Mouse (Mus musculus): ENCODE measurements around the gene Usp50. TPM values are rescaled to one million over a fixed set of nuclear protein-coding genes. Genes with fewer than 3 reads are reported as not detected.

Usp50 gene
- polyA plus RNA-seq, 1 experiment from 2014 or later = 3.3 TPM

DNA sequence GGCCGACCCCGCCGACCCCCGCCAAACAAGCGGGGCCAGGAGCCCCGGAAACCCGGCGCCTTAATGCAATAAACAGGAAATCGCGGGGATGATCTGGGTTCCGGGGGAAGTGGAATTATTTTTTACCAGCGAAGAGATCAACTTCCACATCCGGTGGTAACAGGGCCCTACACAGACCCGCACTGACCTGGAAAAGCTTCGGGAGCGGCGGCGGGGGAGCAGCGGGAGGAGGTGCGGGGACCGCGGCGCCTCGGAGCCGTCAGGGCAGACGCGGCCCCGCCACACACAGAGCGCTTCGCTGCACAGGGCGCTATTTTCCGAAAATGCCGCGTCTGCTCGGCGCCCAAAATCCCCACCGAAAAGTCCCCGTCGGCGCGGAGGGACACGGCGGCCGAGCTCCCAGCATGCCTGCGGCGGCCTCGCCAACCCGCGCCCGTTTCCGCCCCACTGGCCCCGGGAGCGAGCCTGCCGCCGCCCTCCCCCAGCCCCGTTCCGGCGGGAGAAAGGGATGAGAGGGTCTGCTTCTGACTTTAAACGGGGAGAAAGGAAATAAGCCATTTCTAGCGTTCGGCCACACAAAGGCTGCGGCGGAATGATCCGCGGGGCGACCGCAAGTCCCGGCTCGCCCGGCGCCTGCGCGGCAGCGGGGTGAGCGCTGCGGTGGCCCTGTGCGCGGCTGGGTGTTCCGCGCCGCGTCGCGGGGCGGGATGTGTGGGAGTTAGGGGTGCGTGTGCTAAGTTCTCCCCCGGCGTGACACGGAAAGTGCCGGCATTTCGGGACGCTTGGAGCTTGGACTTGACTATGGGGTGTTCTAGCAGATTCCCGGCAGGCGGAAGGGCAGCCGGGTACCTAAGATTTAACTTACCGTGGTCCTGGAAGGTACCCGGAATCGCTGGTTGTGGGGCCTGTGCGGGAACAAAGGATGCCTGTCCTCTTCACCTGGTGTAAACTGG, 107.8 kb downstream of the Usp50 start:
- Histone ChIP-seq H3K4me1 (peaks cover 27% of the 10 kb centered on the region), H3K27me3 (no peaks in the 10 kb centered on the region), H3K36me3 (peaks cover 6% of the 10 kb centered on the region; the same call in 1 of the 2 replicates), H3K4me3 (peak overlapping the region; percentile 97), H3K4me2 (replicated peaks) (peak overlapping the region; percentile 61), H3K27ac (peak overlapping the region; percentile 100), H3K9me3 (replicated peaks) (peaks cover 3% of the 10 kb centered on the region; the same call in 1 of the 2 replicates), H3K9ac (peak overlapping the region; percentile 98)
- ATAC-seq (ENCODE audit: low FRiP score) = peak; percentile 94
- WGBS = under 1% methylated on average over 95 of the region's 99 CpGs

DNA sequence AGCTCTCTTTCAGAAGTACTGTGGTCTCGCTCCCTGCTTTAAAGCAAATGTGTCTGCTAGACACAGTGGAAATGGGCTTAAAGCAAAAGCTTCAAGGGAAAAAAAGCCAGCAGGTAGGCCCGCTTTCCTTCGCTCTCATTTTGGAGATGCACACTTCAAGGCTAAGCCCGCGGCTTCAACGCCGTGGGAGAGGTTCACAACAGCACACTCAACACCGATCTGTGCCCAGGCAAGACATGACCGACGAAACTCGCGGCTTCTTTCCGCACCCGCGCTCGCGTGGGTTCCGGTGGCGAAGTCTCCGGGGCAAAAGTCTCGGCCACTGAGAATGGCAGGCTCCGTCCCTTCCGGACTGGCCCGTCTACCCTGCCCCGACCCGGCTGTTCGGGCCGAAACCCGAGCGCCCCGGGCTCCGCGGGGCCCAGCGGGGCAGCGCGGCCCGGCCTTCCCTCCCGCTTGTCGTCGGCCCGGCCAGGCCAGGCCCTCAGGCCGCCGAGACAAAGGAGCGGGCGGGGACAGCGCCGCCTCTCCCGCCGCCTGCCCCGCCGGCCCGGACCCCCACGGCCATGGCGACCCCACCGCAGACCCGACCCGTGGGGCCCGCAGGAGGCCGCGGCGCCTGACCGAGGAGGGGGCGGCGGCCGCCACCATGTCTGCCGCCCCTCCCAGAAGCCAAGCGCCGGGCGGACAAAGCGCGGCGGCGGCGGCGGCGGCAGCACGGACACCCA, 108.7 kb downstream of the Usp50 start:
- H3K4me1 ChIP-seq = peaks cover 27% of the 10 kb centered on the region
- peak overlapping the region; percentile 97 for H3K4me3 ChIP-seq
- H3K27me3 ChIP-seq = no peaks in the 10 kb centered on the region
- 1% methylated on average over 69 of the region's 77 CpGs for WGBS
- peak overlapping the region; percentile 98 for H3K9ac ChIP-seq
- H3K27ac ChIP-seq = peak overlapping the region; percentile 100
- no peaks in the 10 kb centered on the region for H3K9me3 ChIP-seq (replicated peaks)
- peak; percentile 78 for ATAC-seq (ENCODE audit: low FRiP score)
- H3K4me2 ChIP-seq (replicated peaks) = peak overlapping the region; percentile 61
- H3K36me3 ChIP-seq = peaks cover 6% of the 10 kb centered on the region; the same call in 1 of the 2 replicates

DNA sequence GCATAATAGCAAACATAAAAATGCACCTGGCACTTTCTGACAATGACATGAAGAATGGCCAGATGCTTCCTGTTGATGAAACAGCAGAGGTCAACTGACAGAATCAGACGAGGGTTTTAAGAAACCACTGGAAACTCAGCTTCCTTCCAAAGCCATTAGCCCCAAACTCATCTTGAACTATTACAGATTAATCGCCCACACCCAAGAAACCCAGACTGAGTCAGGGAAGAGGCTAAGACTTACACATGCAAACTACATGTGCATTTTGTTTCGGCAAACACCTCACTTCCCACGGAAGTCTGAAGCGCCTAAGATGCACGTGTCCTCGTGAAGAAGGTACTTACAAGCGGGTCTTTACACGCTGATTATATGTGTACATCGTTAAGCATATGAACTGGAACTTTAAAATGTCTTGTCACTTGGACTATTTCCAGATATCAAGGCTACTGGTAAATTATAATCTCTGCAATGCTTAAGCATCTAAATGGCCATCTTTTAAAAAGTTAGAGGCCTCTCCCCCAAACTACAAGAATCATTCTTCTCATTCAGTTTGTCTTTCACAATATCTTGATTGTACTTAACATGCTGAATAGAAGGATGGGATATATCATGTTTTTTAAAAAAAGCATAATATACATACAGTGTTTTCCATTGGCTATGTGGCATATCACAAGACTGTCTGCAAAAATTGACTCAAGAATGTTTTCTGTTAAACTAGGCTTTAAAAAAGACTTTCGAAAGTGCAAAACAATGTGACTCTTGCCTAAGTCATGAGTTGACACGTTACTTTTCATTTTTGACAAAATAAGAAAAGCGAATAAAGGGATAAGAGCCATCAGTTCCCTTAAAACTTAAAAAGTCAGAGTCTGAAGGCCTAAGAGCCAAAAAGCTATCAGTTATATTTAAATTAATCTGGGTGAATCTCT, 109.7 kb downstream of the Usp50 start:
- H3K9me3 ChIP-seq (replicated peaks) = no peaks in the 10 kb centered on the region
- peaks cover 27% of the 10 kb centered on the region for H3K4me1 ChIP-seq
- no peaks in the 10 kb centered on the region for H3K27me3 ChIP-seq
- H3K36me3 ChIP-seq = no peaks in the 10 kb centered on the region
- H3K4me2 ChIP-seq (replicated peaks) = peak overlapping the region; percentile 61
- peak overlapping the region; percentile 100; the same call in 1 of the 2 replicates for H3K27ac ChIP-seq
- WGBS = 74% methylated on average over 13 of the region's 13 CpGs
- H3K4me3 ChIP-seq = peak overlapping the region; percentile 97
- ATAC-seq (ENCODE audit: low FRiP score) = no peak
- peak overlapping the region; percentile 98 for H3K9ac ChIP-seq

DNA sequence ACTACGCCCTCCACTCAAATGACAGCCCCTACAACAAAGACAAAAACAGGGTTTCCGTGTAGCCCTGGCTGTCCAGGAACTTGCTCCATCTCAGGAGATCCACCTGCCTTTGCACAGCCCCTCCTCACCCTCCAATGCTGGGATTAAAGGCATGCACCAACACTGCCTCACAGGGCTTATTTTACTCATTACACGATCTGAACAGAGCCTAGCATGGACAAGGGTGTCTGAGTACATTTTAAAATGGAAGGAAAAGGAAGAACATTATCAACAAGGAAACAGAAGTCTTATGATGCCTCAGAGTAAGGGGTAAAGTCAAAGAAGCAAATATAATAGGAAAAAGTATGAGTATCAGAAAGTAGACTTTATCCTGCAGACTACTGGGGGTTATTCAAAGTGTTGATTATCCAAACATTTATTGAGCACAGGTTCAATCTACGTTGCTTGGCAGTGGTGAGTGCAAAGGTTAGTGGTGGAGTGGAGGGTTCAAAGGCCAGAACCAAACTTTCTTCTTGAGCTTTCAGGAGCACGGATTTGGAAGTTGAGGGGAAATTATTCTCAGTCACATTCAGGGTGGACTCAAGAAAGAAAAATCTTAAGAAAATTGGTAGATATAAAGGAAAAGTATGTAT, 114.5 kb downstream of the Usp50 start:
- Histone ChIP-seq H3K4me3 (no peak overlapping the region), H3K4me1 (peaks cover 18% of the 10 kb centered on the region), H3K9me3 (replicated peaks) (no peaks in the 10 kb centered on the region), H3K9ac (no peak overlapping the region), H3K27ac (no peak overlapping the region), H3K27me3 (no peaks in the 10 kb centered on the region), H3K4me2 (replicated peaks) (no peak overlapping the region), H3K36me3 (no peaks in the 10 kb centered on the region)
- WGBS = 91% methylated on average over 5 of the region's 5 CpGs
- no peak for ATAC-seq (ENCODE audit: low FRiP score)

DNA sequence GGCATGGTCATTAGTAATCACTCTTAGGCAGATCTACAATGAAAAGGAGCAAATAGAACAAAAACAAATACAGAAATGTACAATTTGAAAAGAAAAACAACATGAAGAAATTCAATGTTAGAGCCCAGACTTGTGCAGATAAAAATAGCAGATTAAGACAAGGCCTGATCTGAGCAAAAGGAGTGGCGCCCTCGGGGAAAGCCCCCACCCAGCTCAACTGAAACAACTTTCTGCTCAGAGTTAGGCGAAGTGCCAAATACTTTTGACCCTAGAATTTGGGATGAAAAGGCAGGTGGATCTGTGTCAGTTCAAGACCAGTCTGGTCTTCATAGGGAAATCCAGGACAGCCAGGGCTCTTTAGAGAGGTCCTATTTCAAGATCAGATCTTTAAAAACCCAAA, 117.3 kb downstream of the Usp50 start:
- over 99% methylated on average over 3 of the region's 3 CpGs for WGBS

DNA sequence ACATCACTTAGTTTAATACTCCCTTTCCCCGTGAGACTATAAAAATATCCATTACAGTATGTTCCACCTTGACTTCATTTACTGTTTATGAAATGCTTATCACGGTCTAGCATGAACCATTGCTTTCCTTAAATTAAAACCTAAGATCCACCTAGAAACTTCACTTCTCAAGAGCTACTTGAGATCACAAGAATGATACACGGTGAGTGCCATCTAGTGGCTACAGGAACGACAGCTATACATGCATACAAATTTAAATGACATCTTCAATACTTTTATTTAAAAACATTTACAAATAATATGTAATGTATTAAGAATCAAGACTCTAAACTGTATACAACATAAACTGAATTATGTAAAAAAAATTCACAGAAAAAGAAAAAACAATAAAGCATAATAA, 119.8 kb downstream of the Usp50 start:
- H3K27me3 ChIP-seq = no peaks in the 10 kb centered on the region
- H3K36me3 ChIP-seq = no peaks in the 10 kb centered on the region
- no peaks in the 10 kb centered on the region for H3K9me3 ChIP-seq (replicated peaks)
- WGBS = 60% methylated on average over 4 of the region's 4 CpGs
- ATAC-seq (ENCODE audit: low FRiP score) = no peak
- no peaks in the 10 kb centered on the region for H3K4me1 ChIP-seq
- H3K4me2 ChIP-seq (replicated peaks) = no peak overlapping the region
- no peak overlapping the region for H3K4me3 ChIP-seq
- H3K27ac ChIP-seq = no peak overlapping the region
- no peak overlapping the region for H3K9ac ChIP-seq

More for the DNA sequence above, 117.3 kb downstream of the Usp50 start:
- Histone ChIP-seq H3K27ac (no peak overlapping the region), H3K9me3 (replicated peaks) (no peaks in the 10 kb centered on the region), H3K4me2 (replicated peaks) (no peak overlapping the region), H3K36me3 (no peaks in the 10 kb centered on the region), H3K4me3 (no peak overlapping the region), H3K9ac (no peak overlapping the region), H3K4me1 (no peaks in the 10 kb centered on the region), H3K27me3 (no peaks in the 10 kb centered on the region)
- no peak for ATAC-seq (ENCODE audit: low FRiP score)

Other genes starting within 250 kb of the Usp50 start
- gene Slc27a2, start 231.1 kb downstream of the Usp50 start, polyA plus RNA-seq (2016; fragmentation: Nextera tagmentation; extraction: Ambion mirVana) = 2.2 and 3.6 TPM in 2 replicates
- 2.1 and 2.5 TPM in 2 replicates for gene Hdc, start 164.2 kb downstream of the Usp50 start, polyA plus RNA-seq (2016; fragmentation: Nextera tagmentation; extraction: Ambion mirVana)
- 65.3 and 71.2 TPM in 2 replicates for gene Gabpb1, start 107.1 kb downstream of the Usp50 start, polyA plus RNA-seq (2016; fragmentation: Nextera tagmentation; extraction: Ambion mirVana)
- 40.0 and 44.6 TPM in 2 replicates for gene Usp8, start 76.1 kb downstream of the Usp50 start, polyA plus RNA-seq (2016; fragmentation: Nextera tagmentation; extraction: Ambion mirVana)
- 43.0 and 46.8 TPM in 2 replicates for gene Trpm7, start 92.8 kb upstream of the Usp50 start, polyA plus RNA-seq (2016; fragmentation: Nextera tagmentation; extraction: Ambion mirVana)
- 35.6 and 37.2 TPM in 2 replicates for gene Sppl2a, start 149.8 kb upstream of the Usp50 start, polyA plus RNA-seq (2016; fragmentation: Nextera tagmentation; extraction: Ambion mirVana)
- gene Ap4e1, start 225.2 kb upstream of the Usp50 start, polyA plus RNA-seq (2016; fragmentation: Nextera tagmentation; extraction: Ambion mirVana) = 12.9 and 14.9 TPM in 2 replicates